Mouse (Mus musculus) hindbrain, embryonic 16.5 days (tissue): Measurements from ENCODE around the gene Nxph4. TPM values are rescaled to one million over a fixed set of nuclear protein-coding genes. Genes with fewer than 3 reads are reported as not detected.

Source experiments
- ATAC-seq: fragments of 200-750 bp; cut with Nextera tagmentation; 2 replicates; pipeline ENCODE4 v1.8.0; 2017; ENCODE audit warnings: moderate TSS enrichment, moderate library complexity
- H3K27ac ChIP-seq: fragments of 300-500 bp; sonication (generic); 2 replicates; pipeline ENCODE4 v1.5.1; 2014; ENCODE audit warnings: low read depth, mild to moderate bottlenecking, control low read depth, low read length, moderate library complexity
- H3K27me3 ChIP-seq: fragments of 300-500 bp; sonication (generic); replicated peaks from 2 replicates; pipeline ENCODE4 v1.6.1; 2014; ENCODE audit warnings: low read length; ENCODE audit not compliant: control insufficient read depth, insufficient read depth
- H3K36me3 ChIP-seq: fragments of 300-500 bp; sonication (generic); 2 replicates; pipeline ENCODE4 v1.6.1; 2014; ENCODE audit warnings: mild to moderate bottlenecking, low read length, moderate library complexity, mixed read lengths; ENCODE audit not compliant: control insufficient read depth, insufficient read depth
- H3K4me1 ChIP-seq: fragments of 300-500 bp; sonication (generic); 2 replicates; pipeline ENCODE4 v1.6.1; 2014; ENCODE audit warnings: low read depth, low read length; ENCODE audit not compliant: control insufficient read depth, insufficient read depth
- H3K4me2 ChIP-seq: fragments of 300-500 bp; sonication (generic); 2 replicates; pipeline ENCODE4 v1.6.1; 2014; ENCODE audit warnings: mild to moderate bottlenecking, low read length, control low read depth, moderate library complexity
- H3K4me3 ChIP-seq: fragments of 300-500 bp; sonication (generic); 2 replicates; pipeline ENCODE4 v1.5.1; 2014; ENCODE audit warnings: mild to moderate bottlenecking, low read length, control low read depth, moderate library complexity
- H3K9ac ChIP-seq: fragments of 300-500 bp; sonication (generic); 2 replicates; pipeline ENCODE4 v1.6.1; 2014; ENCODE audit warnings: low read depth, mild to moderate bottlenecking, control low read depth, low read length, moderate library complexity
- H3K9me3 ChIP-seq: fragments of 300-500 bp; sonication (generic); 2 replicates; pipeline ENCODE4 v1.6.1; 2014; ENCODE audit warnings: mild to moderate bottlenecking, low read length, moderate library complexity; ENCODE audit not compliant: control insufficient read depth
- WGBS: fragments of 180-500 bp; shearing (Covaris S2); extraction: QIAGEN DNeasy Blood & Tissue Kit; methylation state at CpG from one replicate; pipeline ENCODE4 v1.1.7; 2014; 5-methylcytosine and 5-hydroxymethylcytosine counted together
- polyA plus RNA-seq: library from polyadenylated mRNA; unstranded; fragments of >200 nt; fragmentation: Nextera tagmentation; extraction: Ambion mirVana; gene quantifications from 2 replicates; pipeline ENCODE4 v1.2.1, GENCODE M21; 2015

Nxph4 gene
- polyA plus RNA-seq, 1 experiment from 2014 or later: 129 TPM

- 87% methylated on average over 6 of the region's 6 CpGs for WGBS
- no peak for ATAC-seq
- Histone ChIP-seq H3K36me3 (peaks cover 66% of the 10 kb centered on the region), H3K4me1 (no peaks in the 10 kb centered on the region), H3K27me3 (no peaks in the 10 kb centered on the region), H3K27ac (no peak overlapping the region), H3K9me3 (no peaks in the 10 kb centered on the region), H3K4me3 (no peak overlapping the region), H3K4me2 (no peak overlapping the region), H3K9ac (no peak overlapping the region)
Measured at GRCm38 (mm10) chr10:127570384-127570783, 36.0 kb upstream of the Nxph4 start.

GRCm38 (mm10) chr10:127569450-127569849 lies 35.1 kb upstream of the Nxph4 start:
- ATAC-seq: peak; percentile 62; the same call in 1 of the 2 replicates
- H3K9ac ChIP-seq: no peak overlapping the region
- H3K4me2 ChIP-seq: no peak overlapping the region
- H3K27me3 ChIP-seq: no peaks in the 10 kb centered on the region
- no peaks in the 10 kb centered on the region for H3K4me1 ChIP-seq
- peaks cover 59% of the 10 kb centered on the region for H3K36me3 ChIP-seq
- no peak overlapping the region for H3K4me3 ChIP-seq
- H3K9me3 ChIP-seq: no peaks in the 10 kb centered on the region
- H3K27ac ChIP-seq: no peak overlapping the region
- 32% methylated on average over 3 of the region's 3 CpGs for WGBS

- H3K4me1 ChIP-seq: no peaks in the 10 kb centered on the region
- no peak overlapping the region for H3K9ac ChIP-seq
- H3K4me3 ChIP-seq: no peak overlapping the region
- H3K4me2 ChIP-seq: no peak overlapping the region
- WGBS: 97% methylated on average over 28 of the region's 28 CpGs
- H3K9me3 ChIP-seq: no peaks in the 10 kb centered on the region
- peaks cover 59% of the 10 kb centered on the region for H3K36me3 ChIP-seq
- no peaks in the 10 kb centered on the region for H3K27me3 ChIP-seq
- no peak for ATAC-seq
- H3K27ac ChIP-seq: no peak overlapping the region
Measured at GRCm38 (mm10) chr10:127566553-127567326, 32.4 kb upstream of the Nxph4 start.

GRCm38 (mm10) chr10:127564301-127564700 lies 29.9 kb upstream of the Nxph4 start:
- no peak overlapping the region for H3K27ac ChIP-seq
- ATAC-seq: no peak

GRCm38 (mm10) chr10:127563840-127564239 lies 29.5 kb upstream of the Nxph4 start:
- no peak overlapping the region; the same call in 1 of the 2 replicates for H3K9ac ChIP-seq
- H3K4me1 ChIP-seq: no peaks in the 10 kb centered on the region
- H3K27ac ChIP-seq: no peak overlapping the region
- H3K4me3 ChIP-seq: no peak overlapping the region
- 78% methylated on average over 5 of the region's 8 CpGs for whole genome bisulfite sequencing
- H3K36me3 ChIP-seq: peaks cover 72% of the 10 kb centered on the region
- ATAC-seq: no peak
- H3K9me3 ChIP-seq: no peaks in the 10 kb centered on the region
- no peak overlapping the region for H3K4me2 ChIP-seq
- H3K27me3 ChIP-seq: no peaks in the 10 kb centered on the region

More at GRCm38 (mm10) chr10:127564301-127564700, 29.9 kb upstream of the Nxph4 start:
- 48% methylated on average over 13 of the region's 13 CpGs for whole genome bisulfite sequencing
- no peak overlapping the region for H3K4me3 ChIP-seq
- no peaks in the 10 kb centered on the region for H3K9me3 ChIP-seq
- peaks cover 72% of the 10 kb centered on the region for H3K36me3 ChIP-seq
- H3K4me2 ChIP-seq: no peak overlapping the region
- no peaks in the 10 kb centered on the region for H3K27me3 ChIP-seq
- H3K4me1 ChIP-seq: no peaks in the 10 kb centered on the region
- no peak overlapping the region for H3K9ac ChIP-seq

- H3K4me3 ChIP-seq: no peak overlapping the region
- H3K9me3 ChIP-seq: no peaks in the 10 kb centered on the region
- no peaks in the 10 kb centered on the region for H3K4me1 ChIP-seq
- no peak overlapping the region for H3K27ac ChIP-seq
- peaks cover 81% of the 10 kb centered on the region for H3K36me3 ChIP-seq
- H3K4me2 ChIP-seq: no peak overlapping the region
- no peaks in the 10 kb centered on the region for H3K27me3 ChIP-seq
- no peak for ATAC-seq
- no peak overlapping the region for H3K9ac ChIP-seq
Measured at GRCm38 (mm10) chr10:127561145-127561544, 26.8 kb upstream of the Nxph4 start.

- Histone ChIP-seq H3K4me1 (no peaks in the 10 kb centered on the region), H3K9me3 (no peaks in the 10 kb centered on the region), H3K9ac (no peak overlapping the region; the same call in 1 of the 2 replicates), H3K27ac (no peak overlapping the region), H3K4me3 (no peak overlapping the region), H3K4me2 (no peak overlapping the region), H3K27me3 (no peaks in the 10 kb centered on the region), H3K36me3 (peaks cover 93% of the 10 kb centered on the region)
- ATAC-seq: no peak
- WGBS: 89% methylated on average over 13 of the region's 13 CpGs
Measured at GRCm38 (mm10) chr10:127557397-127557796, 23.0 kb upstream of the Nxph4 start.

- Histone ChIP-seq H3K36me3 (peaks cover 91% of the 10 kb centered on the region), H3K4me2 (no peak overlapping the region), H3K9ac (no peak overlapping the region), H3K27ac (no peak overlapping the region), H3K9me3 (no peaks in the 10 kb centered on the region), H3K27me3 (no peaks in the 10 kb centered on the region), H3K4me3 (no peak overlapping the region), H3K4me1 (no peaks in the 10 kb centered on the region)
- WGBS: 63% methylated on average over 18 of the region's 18 CpGs
- no peak; the same call in 1 of the 2 replicates for ATAC-seq
Measured at GRCm38 (mm10) chr10:127555703-127556102, 21.3 kb upstream of the Nxph4 start.

GRCm38 (mm10) chr10:127549892-127550291 lies 15.5 kb upstream of the Nxph4 start:
- H3K4me1 ChIP-seq: no peaks in the 10 kb centered on the region
- H3K36me3 ChIP-seq: peaks cover 80% of the 10 kb centered on the region
- H3K4me2 ChIP-seq: no peak overlapping the region
- peak overlapping the region; percentile 11; the same call in 1 of the 2 replicates for H3K9ac ChIP-seq
- no peaks in the 10 kb centered on the region for H3K9me3 ChIP-seq
- no peak for ATAC-seq
- WGBS: 88% methylated on average over 17 of the region's 17 CpGs
- H3K27ac ChIP-seq: no peak overlapping the region
- no peak overlapping the region for H3K4me3 ChIP-seq
- no peaks in the 10 kb centered on the region for H3K27me3 ChIP-seq
